Mouse (Mus musculus) retina, postnatal 1 day (tissue): ENCODE measurements at regions not wholly inside any gene's neighbourhood (a gene's known extent, or its start where the extent isn't known, plus 50 kb on each side); places are given as distances from the start of the nearest gene placed in this dataset.
A peak's percentile ranks its signal among the peaks of the same experiment; 100 is the strongest.

ENCODE experiments used
- DNase-seq: peaks from one replicate; pipeline ENCODE4 v3.0.0-alpha.2; 2012

DNA sequence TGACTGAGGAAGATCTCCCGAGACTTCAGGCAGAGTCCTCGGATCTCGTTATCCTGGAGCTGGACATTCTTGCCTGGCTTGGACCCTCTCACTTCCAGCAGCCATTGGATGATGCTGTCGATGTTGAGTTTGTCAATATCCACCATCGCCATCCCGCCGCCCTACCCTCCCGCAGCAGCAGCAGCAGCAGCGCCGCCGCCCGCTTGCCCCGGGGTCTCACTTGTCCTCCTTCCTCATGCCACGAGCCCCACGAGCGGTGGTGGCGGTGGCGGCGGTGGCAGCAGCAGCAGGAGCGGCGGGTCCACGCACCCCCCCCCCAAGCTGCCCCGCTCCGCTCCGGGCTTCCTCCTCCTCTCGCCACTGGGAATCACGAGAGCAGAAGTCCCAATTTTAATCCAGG lies 115.1 kb upstream of the Taf1b start:
- no peak for DNase-seq

DNA sequence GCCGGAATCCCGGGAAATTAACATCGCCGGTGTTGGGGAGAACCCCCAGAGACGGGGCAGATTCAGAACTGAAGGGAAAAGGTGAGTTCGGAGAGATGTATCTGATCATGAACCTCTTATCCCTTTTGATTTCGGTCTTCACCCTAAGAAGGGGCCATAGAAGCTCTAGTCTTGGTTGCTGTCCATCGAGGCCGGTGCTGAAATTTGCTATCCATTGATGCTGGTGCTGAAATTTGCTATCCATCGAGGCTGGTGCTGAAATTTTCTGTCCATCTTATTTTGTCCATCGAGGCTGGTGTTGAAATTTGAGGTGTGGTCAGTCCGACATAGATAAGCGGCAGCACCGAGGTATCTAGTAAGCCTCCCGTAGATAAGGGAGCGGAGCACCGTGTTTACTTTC lies 73.2 kb upstream of the Taf1b start:
- DNase-seq: peak; percentile 23
